Mouse (Mus musculus) ES-Bruce4 (cell line): ENCODE results near the gene Gng8. TPM values are rescaled to one million over a fixed set of nuclear protein-coding genes. Genes with fewer than 3 reads are reported as not detected.

Source experiments
- H3K27ac ChIP-seq: 2 replicates; pipeline ENCODE4 v1.5.1; 2012; ENCODE audit warnings: low read length, inconsistent platforms; ENCODE audit not compliant: insufficient read depth
- H3K27me3 ChIP-seq: 2 replicates; pipeline ENCODE4 v1.6.1; 2012; ENCODE audit warnings: mild to moderate bottlenecking, low read length, inconsistent platforms; ENCODE audit not compliant: control insufficient read depth, poor library complexity, insufficient read depth, severe bottlenecking
- H3K36me3 ChIP-seq: 2 replicates; pipeline ENCODE4 v1.6.1; 2012; ENCODE audit warnings: inconsistent platforms, mild to moderate bottlenecking, low read length, moderate library complexity; ENCODE audit not compliant: control insufficient read depth, poor library complexity, insufficient read depth, severe bottlenecking
- H3K4me1 ChIP-seq: one replicate; pipeline ENCODE4 v1.8.1; 2011; ENCODE audit warnings: low read length; ENCODE audit not compliant: control insufficient read depth, insufficient read depth
- H3K4me3 ChIP-seq: 2 replicates; pipeline ENCODE4 v1.5.1; 2011; ENCODE audit warnings: low read depth, mild to moderate bottlenecking, low read length
- H3K9ac ChIP-seq: 2 replicates; pipeline ENCODE4 v1.6.1; 2012; ENCODE audit warnings: low read depth, mild to moderate bottlenecking, inconsistent platforms; ENCODE audit not compliant: poor library complexity, severe bottlenecking
- H3K9me3 ChIP-seq: replicated peaks from 2 replicates; pipeline ENCODE4 v1.6.1; 2012; ENCODE audit warnings: mild to moderate bottlenecking, low read length, inconsistent platforms; ENCODE audit not compliant: control insufficient read depth, poor library complexity, insufficient read depth, severe bottlenecking
- CTCF ChIP-seq: IDR thresholded peaks from one replicate; pipeline ENCODE4 v1.8.1; 2011; ENCODE audit warnings: low read depth, low read length
- EP300 ChIP-seq: IDR thresholded peaks from 2 replicates; pipeline ENCODE4 v1.6.1; 2011; ENCODE audit warnings: low read depth, low read length; ENCODE audit not compliant: insufficient read depth
- POLR2A ChIP-seq: IDR thresholded peaks from one replicate; pipeline ENCODE4 v1.8.1; 2011; ENCODE audit warnings: low read length; ENCODE audit not compliant: insufficient read depth
- polyA plus RNA-seq: library from polyadenylated mRNA; stranded (reverse); fragments of >200 nt; gene quantifications from 2 replicates; pipeline ENCODE4 v1.2.4, GENCODE M21; 2011; ENCODE audit warnings: low read depth; ENCODE audit not compliant: missing spikeins, insufficient read depth, insufficient read length

The Gng8 gene
- polyA plus RNA-seq, 1 experiment = 4.6 TPM

DNA sequence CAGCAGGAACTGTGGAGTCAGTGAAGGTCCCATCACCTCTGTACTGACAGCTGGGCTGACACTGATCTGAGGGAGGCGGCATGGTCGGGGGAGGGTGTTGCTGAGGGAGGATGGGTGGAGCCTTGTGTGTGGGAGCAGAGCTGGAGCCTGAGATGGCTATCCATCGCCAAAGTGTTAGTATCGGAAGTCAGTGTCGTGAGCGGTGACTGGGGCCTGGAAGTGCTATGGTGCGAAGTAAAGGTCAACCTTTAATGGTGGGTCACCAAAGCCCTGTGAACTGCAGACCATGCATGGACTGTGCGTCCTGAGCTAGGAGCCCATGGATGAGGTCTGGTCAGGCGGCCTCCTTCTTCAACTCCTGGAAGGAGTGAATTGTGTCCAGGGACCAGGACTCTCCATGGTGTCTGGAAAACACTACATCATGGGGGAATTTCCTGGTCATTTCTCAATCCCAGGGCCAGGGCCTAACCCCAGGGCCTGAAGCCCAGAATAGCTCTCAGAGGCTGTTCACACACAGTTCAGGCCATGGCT is 14.0 kb downstream of the Gng8 start:
- Histone ChIP-seq H3K4me1 (peaks cover 6% of the 10 kb centered on the region), H3K27ac (no peak overlapping the region)

DNA sequence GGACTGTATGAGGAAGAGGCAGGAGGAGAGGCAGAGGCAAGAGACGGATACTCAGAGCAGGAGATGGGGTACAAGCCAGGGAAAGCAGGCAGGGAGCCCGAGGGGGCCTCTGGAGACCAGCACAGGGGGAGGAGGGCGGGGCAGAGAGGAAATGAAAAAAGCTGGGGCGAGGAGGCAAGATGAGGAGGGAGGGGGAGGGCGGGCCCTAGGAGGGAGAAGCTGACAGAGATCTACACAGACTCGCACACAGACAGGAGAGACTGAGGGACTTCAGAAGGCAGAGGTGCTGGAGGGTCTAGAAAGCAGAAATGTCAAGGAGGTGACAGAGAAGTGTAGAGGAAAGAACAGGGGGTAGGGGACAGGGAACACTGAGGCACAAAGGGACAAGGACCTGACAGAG is 14.7 kb downstream of the Gng8 start, which contains the start of gene Ptgir:
TSS of gene Ptgir (plus strand) at position 210 of the 400 bp plus-strand sequence.
- no peaks in the 10 kb centered on the region for H3K36me3 ChIP-seq
- no peaks in the 10 kb centered on the region for H3K9me3 ChIP-seq
- no peaks in the 10 kb centered on the region for H3K27me3 ChIP-seq
- H3K27ac ChIP-seq = no peak within 1 kb of the TSS
- H3K4me3 ChIP-seq = peak within 1 kb of the TSS; percentile 44
- H3K4me1 ChIP-seq = peaks cover 6% of the 10 kb centered on the region
- TF ChIP-seq POLR2A (no peak), EP300 (no peak), CTCF (no peak)
- 0 out of 2 replicates have a peak within 1 kb of the TSS, but pooled peaks have one; percentile 5 for H3K9ac ChIP-seq

More for the DNA sequence above, 14.0 kb downstream of the Gng8 start:
- TF ChIP-seq EP300 = no peak
- no peak for TF ChIP-seq POLR2A
- no peak for TF ChIP-seq CTCF
- H3K4me3 ChIP-seq = no peak overlapping the region
- H3K9me3 ChIP-seq = no peaks in the 10 kb centered on the region
- no peaks in the 10 kb centered on the region for H3K27me3 ChIP-seq
- no peaks in the 10 kb centered on the region for H3K36me3 ChIP-seq
- no peak overlapping the region for H3K9ac ChIP-seq

DNA sequence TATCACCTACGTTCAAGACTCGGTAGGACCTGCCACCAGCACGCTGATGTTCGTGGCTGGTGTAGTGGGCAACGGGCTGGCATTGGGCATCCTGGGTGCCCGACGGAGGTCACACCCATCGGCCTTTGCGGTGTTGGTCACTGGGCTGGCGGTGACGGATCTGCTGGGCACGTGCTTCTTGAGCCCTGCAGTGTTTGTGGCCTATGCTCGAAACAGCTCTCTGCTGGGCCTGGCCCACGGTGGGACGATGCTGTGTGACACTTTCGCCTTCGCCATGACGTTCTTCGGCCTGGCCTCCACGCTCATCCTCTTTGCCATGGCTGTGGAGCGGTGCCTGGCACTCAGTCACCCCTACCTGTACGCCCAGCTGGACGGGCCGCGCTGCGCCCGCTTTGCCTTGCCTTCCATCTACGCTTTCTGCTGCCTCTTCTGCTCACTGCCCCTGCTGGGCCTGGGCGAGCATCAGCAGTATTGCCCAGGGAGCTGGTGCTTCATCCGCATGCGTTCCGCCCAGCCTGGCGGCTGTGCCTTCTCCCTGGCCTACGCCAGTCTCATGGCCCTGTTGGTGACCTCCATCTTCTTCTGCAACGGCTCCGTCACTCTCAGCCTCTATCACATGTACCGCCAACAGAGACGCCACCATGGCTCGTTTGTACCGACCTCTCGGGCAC is 15.4 kb downstream of the Gng8 start:
- no peaks in the 10 kb centered on the region for H3K9me3 ChIP-seq
- no peaks in the 10 kb centered on the region for H3K27me3 ChIP-seq
- peak overlapping the region; percentile 44 for H3K4me3 ChIP-seq
- no peaks in the 10 kb centered on the region for H3K36me3 ChIP-seq
- no peak overlapping the region for H3K27ac ChIP-seq
- H3K9ac ChIP-seq = 0 out of 2 replicates have a peak overlapping the region, but pooled peaks have one; percentile 5
- no peak for TF ChIP-seq POLR2A
- no peak for TF ChIP-seq EP300
- no peak for TF ChIP-seq CTCF
- H3K4me1 ChIP-seq = peaks cover 6% of the 10 kb centered on the region

DNA sequence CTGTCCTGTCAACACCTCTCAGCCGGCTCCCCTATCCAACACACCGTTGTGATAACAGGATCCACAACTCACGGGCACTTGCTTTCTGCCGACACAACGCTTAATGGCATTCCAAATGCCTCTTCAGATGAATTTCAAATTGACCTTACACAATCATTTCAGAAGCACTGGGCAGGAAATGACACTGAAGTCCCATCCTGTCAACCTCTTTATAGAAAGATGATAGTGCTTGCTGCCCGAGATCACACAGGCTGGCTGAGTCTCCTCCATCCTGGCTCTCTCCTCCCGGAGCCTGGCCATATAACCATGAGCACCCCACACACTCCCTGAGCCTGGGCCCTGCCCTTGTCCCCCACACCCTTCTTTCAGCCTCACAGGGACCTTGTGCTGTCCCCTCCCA is 16.3 kb downstream of the Gng8 start:
- Histone ChIP-seq H3K27ac (no peak overlapping the region), H3K9ac (no peak overlapping the region)

DNA sequence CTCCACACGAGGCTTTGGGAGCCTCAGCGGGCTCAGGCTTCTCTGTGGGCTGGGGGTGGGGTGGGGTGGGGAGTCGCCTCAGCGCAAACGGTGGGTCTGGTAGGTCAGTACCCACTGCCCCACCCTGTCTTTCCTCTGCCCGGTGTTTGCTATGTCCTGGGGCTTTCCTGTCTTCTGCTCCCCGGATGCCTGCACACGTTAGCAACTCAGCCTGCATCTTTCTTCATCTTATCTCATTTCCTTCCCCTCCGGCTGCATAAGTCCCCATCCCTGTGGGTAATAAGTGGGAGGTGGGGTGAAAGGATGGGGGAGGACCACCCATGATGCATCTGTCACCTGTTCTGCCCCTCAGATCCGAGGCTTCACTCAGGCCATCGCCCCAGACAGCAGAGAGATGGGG is 16.8 kb downstream of the Gng8 start:
- H3K4me1 ChIP-seq = peaks cover 3% of the 10 kb centered on the region
- no peak overlapping the region for H3K9ac ChIP-seq

More for the DNA sequence above, 16.3 kb downstream of the Gng8 start:
- Histone ChIP-seq H3K9me3 (no peaks in the 10 kb centered on the region), H3K27me3 (no peaks in the 10 kb centered on the region), H3K4me1 (peaks cover 3% of the 10 kb centered on the region), H3K4me3 (no peak overlapping the region), H3K36me3 (no peaks in the 10 kb centered on the region)
- TF ChIP-seq POLR2A (no peak), EP300 (no peak), CTCF (no peak)

DNA sequence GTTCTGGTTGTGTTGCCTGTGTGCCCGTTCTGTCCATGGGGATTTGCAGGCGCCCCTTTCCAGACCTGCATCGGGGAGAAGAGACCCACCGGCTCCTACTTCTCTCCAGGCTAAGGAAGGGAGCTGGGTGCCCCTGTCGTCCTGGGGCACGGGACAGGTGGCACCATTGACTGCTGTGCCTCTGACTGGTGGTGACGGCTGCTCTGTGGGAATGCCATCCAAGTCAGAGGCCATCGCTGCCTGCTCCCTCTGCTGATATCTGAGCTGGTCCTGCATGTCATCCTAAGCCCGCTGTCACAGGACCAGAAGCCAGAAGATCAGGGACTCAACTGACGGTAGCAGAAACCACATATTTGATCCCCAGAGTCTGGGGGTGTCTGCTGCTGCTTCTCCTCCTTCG is 17.3 kb downstream of the Gng8 start:
- H3K36me3 ChIP-seq = no peaks in the 10 kb centered on the region
- H3K4me3 ChIP-seq = no peak overlapping the region
- H3K27me3 ChIP-seq = no peaks in the 10 kb centered on the region
- no peaks in the 10 kb centered on the region for H3K4me1 ChIP-seq
- H3K27ac ChIP-seq = no peak overlapping the region
- H3K9ac ChIP-seq = no peak overlapping the region
- no peak for TF ChIP-seq EP300
- no peak for TF ChIP-seq CTCF
- TF ChIP-seq POLR2A = no peak
- H3K9me3 ChIP-seq = no peaks in the 10 kb centered on the region

More for the DNA sequence above, 16.8 kb downstream of the Gng8 start:
- Histone ChIP-seq H3K36me3 (no peaks in the 10 kb centered on the region), H3K27me3 (no peaks in the 10 kb centered on the region), H3K27ac (no peak overlapping the region), H3K9me3 (no peaks in the 10 kb centered on the region), H3K4me3 (no peak overlapping the region)
- TF ChIP-seq EP300 (no peak), CTCF (no peak), POLR2A (no peak)
